Mouse (Mus musculus): Measurements from ENCODE around the gene Dna2. TPM values are rescaled to one million over a fixed set of nuclear protein-coding genes. Genes with fewer than 3 reads are reported as not detected.

The Dna2 gene
- polyA plus RNA-seq, 1 experiment: 11.0 TPM

DNA sequence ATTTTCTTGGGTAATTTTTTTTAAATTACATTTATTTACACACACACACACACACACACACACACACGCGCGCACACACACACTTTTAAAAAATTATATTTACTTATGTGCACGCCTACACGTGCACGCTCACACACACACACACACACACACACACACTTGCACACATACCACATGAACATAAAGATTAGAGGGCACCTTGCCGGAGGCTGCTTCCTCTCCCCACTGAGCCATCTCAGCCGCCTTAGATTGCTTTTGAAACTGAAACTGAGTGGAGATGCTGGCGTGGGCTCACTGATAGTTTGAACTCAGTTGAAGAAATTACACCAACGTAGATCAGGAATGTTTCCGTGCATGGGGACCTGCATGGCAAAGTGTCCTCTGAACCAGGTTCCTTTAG is 37.2 kb downstream of the Dna2 start:
- no peak for TF ChIP-seq CTCF (IDR thresholded peaks at IDR 0.05; ENCODE audit: borderline replicate concordance, extremely low read depth, insufficient read depth, insufficient read length)
- no peak for TF ChIP-seq POLR2A (IDR thresholded peaks at IDR 0.05; ENCODE audit: borderline replicate concordance, extremely low read depth, insufficient read depth, insufficient read length, poor library complexity, severe bottlenecking)
- no peak for DNase-seq (ENCODE audit: low read depth)

DNA sequence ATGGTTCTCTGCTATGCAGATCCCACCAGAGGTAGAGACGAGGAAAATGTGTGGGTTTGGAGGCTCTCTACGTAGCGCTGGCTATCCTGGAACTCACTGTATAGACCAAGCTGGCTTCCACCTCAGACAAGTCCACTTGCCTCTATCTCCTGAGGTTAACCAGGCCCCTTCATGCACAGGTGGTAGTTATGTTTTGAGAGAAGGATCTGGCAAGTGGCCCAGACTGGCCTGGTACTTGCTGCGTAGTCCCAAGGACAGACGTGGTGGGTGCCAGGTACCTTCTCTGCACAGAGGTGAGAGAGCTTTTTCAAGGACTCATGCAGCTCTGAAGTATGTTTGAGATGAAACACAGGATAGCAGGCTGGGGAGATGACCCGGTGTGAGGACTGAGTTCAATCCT is 37.7 kb downstream of the Dna2 start:
- DNase-seq (ENCODE audit: low read depth): no peak
- no peak for TF ChIP-seq POLR2A (IDR thresholded peaks at IDR 0.05; ENCODE audit: borderline replicate concordance, extremely low read depth, insufficient read depth, insufficient read length, poor library complexity, severe bottlenecking)
- no peak for TF ChIP-seq CTCF (IDR thresholded peaks at IDR 0.05; ENCODE audit: borderline replicate concordance, extremely low read depth, insufficient read depth, insufficient read length)

DNA sequence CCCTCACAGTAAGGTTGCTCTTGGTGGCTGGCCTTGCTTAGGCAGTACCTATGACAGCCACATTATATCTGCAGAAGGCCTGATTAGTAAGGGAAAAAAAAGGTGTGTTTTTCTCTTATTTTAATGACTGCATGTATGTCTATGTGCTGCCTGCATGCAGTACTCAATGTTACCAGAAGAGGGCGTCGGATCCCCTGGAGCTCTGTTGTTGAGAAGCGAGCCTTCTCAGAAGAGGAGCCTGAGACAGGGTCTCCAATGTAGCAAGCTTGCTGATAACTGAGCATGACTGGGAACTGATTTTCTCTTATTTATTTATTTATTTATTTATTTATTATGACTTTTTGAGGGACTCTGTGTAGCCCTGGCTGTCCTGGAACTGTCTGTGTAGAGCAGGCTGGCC is 40.5 kb downstream of the Dna2 start:
- peak; percentile 54 for DNase-seq (ENCODE audit: low read depth)
- TF ChIP-seq POLR2A (IDR thresholded peaks at IDR 0.05; ENCODE audit: borderline replicate concordance, extremely low read depth, insufficient read depth, insufficient read length, poor library complexity, severe bottlenecking): no peak
- TF ChIP-seq CTCF (IDR thresholded peaks at IDR 0.05; ENCODE audit: borderline replicate concordance, extremely low read depth, insufficient read depth, insufficient read length): peak; percentile 68

DNA sequence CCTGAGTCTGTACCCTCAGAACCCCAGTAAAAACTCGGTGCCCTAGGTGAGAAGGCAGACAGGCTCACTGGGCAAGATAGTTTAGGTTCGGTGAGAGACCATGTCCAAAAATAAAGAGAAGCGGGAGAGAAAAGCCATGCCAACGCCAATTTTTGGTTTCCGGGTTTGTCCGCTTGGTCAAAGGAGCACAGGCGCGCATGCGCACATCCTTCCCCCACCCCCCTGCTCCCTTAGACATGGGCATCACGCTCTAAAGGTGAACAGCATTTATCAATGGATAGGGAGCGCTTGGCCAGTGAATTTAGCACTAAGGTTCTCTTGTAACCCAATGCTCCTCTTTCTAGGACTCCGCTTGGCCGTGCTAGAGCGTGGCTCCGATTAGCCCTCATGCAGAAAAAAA is 43.8 kb downstream of the Dna2 start:
- DNase-seq (ENCODE audit: low read depth): no peak
- TF ChIP-seq POLR2A (IDR thresholded peaks at IDR 0.05; ENCODE audit: borderline replicate concordance, extremely low read depth, insufficient read depth, insufficient read length, poor library complexity, severe bottlenecking): no peak
- no peak for TF ChIP-seq CTCF (IDR thresholded peaks at IDR 0.05; ENCODE audit: borderline replicate concordance, extremely low read depth, insufficient read depth, insufficient read length)

DNA sequence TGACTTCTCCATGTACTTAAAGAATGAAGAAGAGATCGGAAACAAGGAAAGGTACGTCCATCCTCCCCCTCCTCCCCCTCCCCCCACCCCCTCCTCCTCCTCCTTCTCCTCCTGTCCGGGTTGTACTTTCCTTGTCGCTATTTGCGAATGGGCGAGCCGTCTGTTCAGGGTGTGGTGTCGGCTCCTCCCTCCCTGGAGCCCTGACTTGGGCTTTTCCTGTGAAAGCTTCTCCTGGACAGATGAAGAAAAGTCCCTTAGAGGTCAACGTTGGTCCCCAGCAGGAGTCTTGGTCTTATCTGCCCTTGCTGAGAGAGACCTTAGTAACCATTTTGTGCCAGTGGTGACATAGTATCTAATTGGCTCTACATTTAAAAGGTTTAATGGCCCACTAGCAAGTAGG is 47.2 kb downstream of the Dna2 start:
- no peak for TF ChIP-seq POLR2A (IDR thresholded peaks at IDR 0.05; ENCODE audit: borderline replicate concordance, extremely low read depth, insufficient read depth, insufficient read length, poor library complexity, severe bottlenecking)
- TF ChIP-seq CTCF (IDR thresholded peaks at IDR 0.05; ENCODE audit: borderline replicate concordance, extremely low read depth, insufficient read depth, insufficient read length): no peak

DNA sequence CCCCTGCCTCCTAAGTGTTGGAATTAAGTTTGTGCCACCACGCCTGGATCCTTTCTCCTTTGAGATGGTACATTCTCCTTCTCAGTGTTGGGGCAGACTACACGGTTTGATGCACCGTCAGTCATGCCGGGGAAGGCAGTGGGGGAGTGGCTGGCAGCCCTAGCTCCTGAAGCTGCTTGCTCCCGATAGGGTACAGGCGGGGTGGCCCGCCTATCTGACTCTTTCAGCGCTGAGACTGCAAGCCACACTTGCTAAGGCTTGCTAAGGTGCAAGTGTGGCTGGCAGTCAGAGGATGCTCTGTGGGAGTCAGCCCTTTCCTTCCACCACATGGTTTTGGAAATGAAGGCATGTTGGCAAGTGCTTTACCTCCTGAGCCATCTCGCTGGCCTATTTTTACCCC is 53.8 kb downstream of the Dna2 start:
- TF ChIP-seq CTCF (IDR thresholded peaks at IDR 0.05; ENCODE audit: borderline replicate concordance, extremely low read depth, insufficient read depth, insufficient read length): no peak
- TF ChIP-seq POLR2A (IDR thresholded peaks at IDR 0.05; ENCODE audit: borderline replicate concordance, extremely low read depth, insufficient read depth, insufficient read length, poor library complexity, severe bottlenecking): no peak
- no peak for DNase-seq (ENCODE audit: low read depth)

More for the DNA sequence above, 47.2 kb downstream of the Dna2 start:
- DNase-seq (ENCODE audit: low read depth): no peak

DNA sequence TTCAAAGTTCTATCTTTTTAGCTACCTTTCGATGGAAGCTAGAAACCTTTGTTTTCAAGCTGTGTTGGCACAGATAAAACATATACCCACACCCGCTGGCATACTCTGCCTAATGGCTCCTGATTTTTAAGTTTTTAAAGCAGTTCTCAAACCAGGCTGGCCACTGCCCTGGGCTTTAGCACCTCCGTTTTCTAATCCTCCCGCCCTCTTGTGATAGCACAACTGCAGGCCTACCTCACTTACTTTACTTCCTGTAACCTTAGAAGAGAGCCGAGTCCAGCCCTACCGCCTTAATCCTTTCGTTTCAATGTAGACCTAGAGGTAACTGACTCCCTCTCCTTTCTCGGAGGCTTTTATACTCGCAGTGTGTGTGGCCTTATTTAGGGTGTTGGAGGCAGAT is 56.4 kb downstream of the Dna2 start:
- TF ChIP-seq CTCF (IDR thresholded peaks at IDR 0.05; ENCODE audit: borderline replicate concordance, extremely low read depth, insufficient read depth, insufficient read length) (no peak), POLR2A (IDR thresholded peaks at IDR 0.05; ENCODE audit: borderline replicate concordance, extremely low read depth, insufficient read depth, insufficient read length, poor library complexity, severe bottlenecking) (no peak)

DNA sequence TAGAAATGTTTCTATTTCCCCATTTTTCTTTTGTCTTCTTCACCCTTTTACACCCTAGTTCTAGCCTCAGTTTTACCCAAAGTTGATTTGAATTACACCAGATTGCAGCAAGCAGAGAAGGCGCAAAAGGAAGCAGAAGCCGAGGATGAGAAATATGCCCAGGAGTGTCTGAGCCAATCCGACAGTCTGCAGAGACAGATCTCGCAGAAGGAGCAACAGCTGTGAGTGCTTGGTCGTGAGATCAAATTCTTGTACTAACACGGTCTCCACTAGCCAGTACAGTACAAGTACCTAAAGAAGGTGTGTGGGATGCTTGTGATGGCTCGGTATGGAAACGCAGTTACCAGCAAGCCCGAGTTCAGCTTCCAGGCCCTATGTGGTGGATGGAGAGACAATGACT is 57.7 kb downstream of the Dna2 start:
- DNase-seq (ENCODE audit: low read depth): no peak
- TF ChIP-seq CTCF (IDR thresholded peaks at IDR 0.05; ENCODE audit: borderline replicate concordance, extremely low read depth, insufficient read depth, insufficient read length) (no peak), POLR2A (IDR thresholded peaks at IDR 0.05; ENCODE audit: borderline replicate concordance, extremely low read depth, insufficient read depth, insufficient read length, poor library complexity, severe bottlenecking) (no peak)

More for the DNA sequence above, 56.4 kb downstream of the Dna2 start:
- DNase-seq (ENCODE audit: low read depth): no peak

DNA sequence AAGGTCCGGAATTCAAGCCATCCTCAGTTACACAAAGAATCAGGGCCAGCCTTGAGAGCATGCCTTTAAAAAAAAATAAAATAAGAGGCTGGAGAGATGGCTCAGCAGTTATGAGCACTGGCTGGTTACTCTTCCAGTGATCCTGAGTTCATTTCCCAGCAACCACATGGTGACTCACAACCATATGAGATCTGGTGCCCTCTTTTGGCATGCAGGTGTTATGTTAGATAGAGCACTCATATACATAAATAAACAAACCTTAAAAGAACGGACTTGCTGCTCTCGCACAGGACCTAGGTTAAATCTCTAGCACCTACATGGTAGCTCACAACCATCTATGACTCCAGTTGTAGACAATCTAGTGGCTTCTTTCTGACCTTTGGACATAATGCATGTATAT is 61.4 kb downstream of the Dna2 start:
- no peak for TF ChIP-seq CTCF (IDR thresholded peaks at IDR 0.05; ENCODE audit: borderline replicate concordance, extremely low read depth, insufficient read depth, insufficient read length)
- no peak for TF ChIP-seq POLR2A (IDR thresholded peaks at IDR 0.05; ENCODE audit: borderline replicate concordance, extremely low read depth, insufficient read depth, insufficient read length, poor library complexity, severe bottlenecking)
- DNase-seq (ENCODE audit: low read depth): no peak

DNA sequence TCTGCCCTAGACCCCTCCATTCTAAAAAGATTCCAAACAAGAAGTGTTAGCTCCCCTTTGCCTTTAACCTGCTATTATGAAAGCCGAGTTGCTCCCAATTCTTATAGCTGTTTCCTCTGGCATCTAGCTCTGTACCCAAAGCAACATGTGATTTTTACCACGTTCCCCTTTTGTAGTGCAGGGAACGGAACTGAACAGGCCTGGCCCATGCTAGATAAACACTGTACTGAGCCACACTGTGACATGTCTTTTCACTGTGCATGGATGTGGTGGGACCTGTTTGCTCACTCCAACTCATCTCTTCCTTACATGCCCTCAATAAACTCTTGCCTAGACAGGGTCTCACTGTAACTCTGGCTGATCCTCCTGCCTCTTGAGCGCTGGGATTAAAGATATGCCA is 63.4 kb downstream of the Dna2 start:
- TF ChIP-seq POLR2A (IDR thresholded peaks at IDR 0.05; ENCODE audit: borderline replicate concordance, extremely low read depth, insufficient read depth, insufficient read length, poor library complexity, severe bottlenecking): no peak
- TF ChIP-seq CTCF (IDR thresholded peaks at IDR 0.05; ENCODE audit: borderline replicate concordance, extremely low read depth, insufficient read depth, insufficient read length): no peak
- no peak for DNase-seq (ENCODE audit: low read depth)

DNA sequence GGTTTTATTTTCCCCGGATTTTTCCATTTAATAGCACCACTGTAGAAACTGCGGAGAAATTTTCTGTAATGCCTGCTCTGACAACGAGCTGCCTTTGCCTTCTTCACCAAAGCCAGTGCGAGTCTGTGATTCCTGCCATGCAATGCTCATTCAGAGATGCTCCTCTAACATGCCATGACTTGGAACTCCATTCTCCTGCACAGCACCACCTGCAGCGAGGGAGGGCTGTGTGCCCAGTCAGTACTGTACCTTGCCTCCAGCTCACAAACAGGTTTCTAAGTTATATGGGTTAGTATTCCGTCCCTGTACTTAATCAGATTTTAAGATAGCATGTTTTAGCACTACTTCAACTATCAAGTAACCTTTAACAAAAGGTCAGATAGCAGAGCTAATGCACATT is 64.7 kb downstream of the Dna2 start:
- DNase-seq (ENCODE audit: low read depth): no peak
- TF ChIP-seq POLR2A (IDR thresholded peaks at IDR 0.05; ENCODE audit: borderline replicate concordance, extremely low read depth, insufficient read depth, insufficient read length, poor library complexity, severe bottlenecking) (no peak), CTCF (IDR thresholded peaks at IDR 0.05; ENCODE audit: borderline replicate concordance, extremely low read depth, insufficient read depth, insufficient read length) (no peak)

DNA sequence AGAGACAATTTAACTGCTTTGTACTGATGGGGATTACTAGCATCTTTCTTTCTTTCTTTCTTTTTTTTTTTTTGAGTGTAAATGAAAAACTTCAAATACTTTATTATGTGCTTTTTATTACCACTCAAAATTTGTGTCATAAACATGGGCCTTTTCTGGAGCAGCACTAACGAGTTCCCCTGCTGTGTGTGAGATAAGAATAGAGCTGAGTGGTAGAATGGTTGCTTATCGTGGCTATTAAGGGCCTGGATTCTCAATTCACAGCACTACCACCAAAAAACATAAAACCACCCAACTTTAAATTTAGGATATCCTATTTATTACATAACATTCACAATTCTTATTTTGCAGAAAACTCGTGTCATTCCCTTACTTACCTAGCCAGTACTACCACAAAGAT is 66.7 kb downstream of the Dna2 start:
- DNase-seq (ENCODE audit: low read depth): no peak
- TF ChIP-seq CTCF (IDR thresholded peaks at IDR 0.05; ENCODE audit: borderline replicate concordance, extremely low read depth, insufficient read depth, insufficient read length) (no peak), POLR2A (IDR thresholded peaks at IDR 0.05; ENCODE audit: borderline replicate concordance, extremely low read depth, insufficient read depth, insufficient read length, poor library complexity, severe bottlenecking) (no peak)

DNA sequence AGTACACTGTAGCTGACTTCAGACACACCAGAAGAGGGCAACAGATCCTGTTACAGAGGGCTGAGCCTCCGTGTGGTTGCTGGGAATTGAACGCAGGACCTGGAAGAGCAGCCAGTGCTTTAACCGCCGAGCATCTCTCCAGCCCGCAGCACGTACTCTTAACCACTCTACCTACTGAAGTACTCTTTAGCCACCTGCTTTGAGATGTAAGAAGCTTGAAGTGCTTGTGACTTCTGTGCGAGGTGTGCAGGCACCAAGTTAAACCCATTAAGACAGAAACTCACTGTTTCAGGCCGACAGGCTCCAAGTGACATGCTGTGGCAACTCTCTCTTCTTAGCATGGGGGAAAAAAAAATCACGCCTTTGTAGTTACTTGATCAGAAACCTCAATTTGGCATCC is 67.3 kb downstream of the Dna2 start:
- TF ChIP-seq CTCF (IDR thresholded peaks at IDR 0.05; ENCODE audit: borderline replicate concordance, extremely low read depth, insufficient read depth, insufficient read length): no peak
- no peak for TF ChIP-seq POLR2A (IDR thresholded peaks at IDR 0.05; ENCODE audit: borderline replicate concordance, extremely low read depth, insufficient read depth, insufficient read length, poor library complexity, severe bottlenecking)
- no peak for DNase-seq (ENCODE audit: low read depth)
